Mouse (Mus musculus) myocyte (in vitro differentiated cells): ENCODE measurements around the gene Gm3646.

Source experiments
- POLR2A ChIP-seq: IDR thresholded peaks from one replicate; pipeline ENCODE4 v1.6.1; 2011; ENCODE audit warnings: low read depth, mild to moderate bottlenecking, control low read depth, moderate library complexity; ENCODE audit not compliant: insufficient read length
- SRF ChIP-seq: IDR thresholded peaks from one replicate; pipeline ENCODE4 v1.6.1; 2011; ENCODE audit warnings: low read depth; ENCODE audit not compliant: control insufficient read depth, insufficient read length

- TF ChIP-seq SRF (no peak), POLR2A (no peak)
Observed at GRCm38 (mm10) chr1:39759231-39760175, 45.6 kb downstream of the Gm3646 start.
